Mouse (Mus musculus): ENCODE measurements around the gene Gm10037. TPM values are rescaled to one million over a fixed set of nuclear protein-coding genes. Genes with fewer than 3 reads are reported as not detected.

Gene Gm10037
- total and polyA plus RNA-seq, 2 experiments, result 0.37 to 0.92 TPM

DNA sequence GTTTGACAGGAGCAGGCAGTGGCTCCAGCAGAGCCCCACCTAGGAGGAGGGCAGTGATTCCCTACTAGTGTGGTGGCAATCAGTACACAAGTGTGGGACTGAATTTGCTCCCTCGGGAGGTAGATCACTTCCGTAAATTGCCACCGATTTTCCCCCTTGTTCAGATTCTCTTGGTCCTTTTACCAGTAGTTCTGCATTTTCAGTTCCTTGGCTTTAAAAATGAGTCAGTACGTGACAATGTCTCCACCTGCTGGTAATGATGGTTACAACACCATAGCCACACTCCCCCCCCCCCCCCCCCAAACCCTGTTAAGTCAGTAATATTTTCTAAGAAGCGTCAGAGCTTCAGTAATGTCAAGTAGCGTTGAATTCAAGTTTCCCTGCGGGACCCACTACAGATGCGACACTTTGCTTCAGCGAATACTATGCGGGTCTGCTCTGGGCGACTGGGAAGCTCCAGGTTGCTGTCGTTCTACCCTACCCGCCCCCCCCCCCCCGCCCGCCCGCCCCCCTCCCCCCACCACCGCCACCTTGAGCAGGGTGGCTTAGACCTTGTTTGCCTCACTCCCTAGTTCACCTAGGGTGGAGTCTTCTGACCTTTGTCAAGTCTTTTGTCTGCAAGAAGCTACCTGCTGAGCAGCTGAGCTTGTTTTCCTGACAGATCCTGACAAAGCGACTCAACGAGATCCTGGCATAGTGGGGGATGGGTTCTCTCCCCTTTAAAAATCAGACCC lies 13.4 kb downstream of the Gm10037 start:
- 1% methylated on average over 17 of the region's 19 CpGs for WGBS
- Histone ChIP-seq H3K9ac (ENCODE audit: low read depth, low read length) (peak overlapping the region; percentile 71), H3K79me2 (ENCODE audit: control insufficient read depth, insufficient read depth, low read length) (no peaks in the 10 kb centered on the region), H3K4me1 (ENCODE audit: control insufficient read depth, insufficient read depth, low read length) (peaks cover 2% of the 10 kb centered on the region; the same call in 1 of the 2 replicates), H3K4me3 (ENCODE audit: insufficient read depth, low read depth, low read length) (peak overlapping the region; percentile 54), H3K36me3 (ENCODE audit: control insufficient read depth, insufficient read depth, low read length) (no peaks in the 10 kb centered on the region), H3K27me3 (ENCODE audit: control insufficient read depth, insufficient read depth, low read length) (no peaks in the 10 kb centered on the region), H3K27ac (replicated peaks; ENCODE audit: insufficient read depth, low read depth, low read length) (no peak overlapping the region)
- TF ChIP-seq CTCF (IDR thresholded peaks at IDR 0.05; ENCODE audit: low read depth, low read length) (peak; percentile 35), POLR2A (IDR thresholded peaks at IDR 0.05; ENCODE audit: extremely low read depth, insufficient read depth, low read length) (no peak)
- peak; percentile 50 for DNase-seq (ENCODE audit: extremely low read depth, low read depth, low spot score)

DNA sequence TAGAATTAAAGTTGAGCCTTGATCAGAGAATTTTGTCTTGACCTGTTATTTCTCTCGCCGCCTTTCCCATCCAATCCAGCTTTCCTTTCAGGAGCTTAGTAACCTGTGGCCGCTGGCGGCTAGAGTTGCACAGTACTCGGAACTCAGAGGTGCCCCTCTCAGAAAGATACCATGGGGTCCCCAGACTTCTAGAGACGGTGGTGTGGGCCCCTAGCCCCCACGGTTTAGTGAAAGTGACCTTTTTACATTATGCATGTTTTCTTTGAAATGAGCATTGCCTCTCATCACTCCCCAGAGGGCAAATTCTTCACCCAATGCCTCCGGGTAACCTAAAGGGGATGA lies 13.9 kb downstream of the Gm10037 start:
- 24% methylated on average over 8 of the region's 8 CpGs for WGBS
- Histone ChIP-seq H3K27ac (replicated peaks; ENCODE audit: insufficient read depth, low read depth, low read length) (no peak overlapping the region), H3K4me3 (ENCODE audit: insufficient read depth, low read depth, low read length) (peak overlapping the region; percentile 54), H3K27me3 (ENCODE audit: control insufficient read depth, insufficient read depth, low read length) (no peaks in the 10 kb centered on the region), H3K4me1 (ENCODE audit: control insufficient read depth, insufficient read depth, low read length) (peaks cover 2% of the 10 kb centered on the region; the same call in 1 of the 2 replicates), H3K9ac (ENCODE audit: low read depth, low read length) (peak overlapping the region; percentile 24; the same call in 1 of the 2 replicates), H3K79me2 (ENCODE audit: control insufficient read depth, insufficient read depth, low read length) (no peaks in the 10 kb centered on the region), H3K36me3 (ENCODE audit: control insufficient read depth, insufficient read depth, low read length) (no peaks in the 10 kb centered on the region)
- no peak for TF ChIP-seq CTCF (IDR thresholded peaks at IDR 0.05; ENCODE audit: low read depth, low read length)
- no peak for TF ChIP-seq POLR2A (IDR thresholded peaks at IDR 0.05; ENCODE audit: extremely low read depth, insufficient read depth, low read length)
- DNase-seq (ENCODE audit: extremely low read depth, low read depth, low spot score), result no peak

DNA sequence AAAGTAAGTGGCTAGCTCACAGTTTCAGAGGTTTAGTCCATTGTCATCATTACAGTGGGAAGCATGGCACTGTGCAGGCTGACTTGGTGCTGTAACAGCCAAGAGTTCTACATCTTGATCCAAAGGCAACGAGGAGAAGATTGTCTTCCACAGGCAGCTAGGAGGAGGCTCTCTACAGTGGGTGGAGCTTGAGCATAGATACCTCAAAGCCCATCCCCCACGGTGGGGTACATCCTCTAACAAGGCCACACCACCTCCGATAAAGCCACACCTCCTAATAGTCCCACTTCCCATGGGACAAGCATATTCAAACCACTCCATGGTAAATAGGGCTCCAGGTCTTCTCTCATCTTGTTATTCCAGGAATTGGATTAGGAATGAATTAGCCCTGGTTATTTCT lies 19.5 kb downstream of the Gm10037 start:
- H3K36me3 ChIP-seq (ENCODE audit: control insufficient read depth, insufficient read depth, low read length), result no peaks in the 10 kb centered on the region
- H3K79me2 ChIP-seq (ENCODE audit: control insufficient read depth, insufficient read depth, low read length), result no peaks in the 10 kb centered on the region
- H3K27ac ChIP-seq (replicated peaks; ENCODE audit: insufficient read depth, low read depth, low read length), result no peak overlapping the region
- DNase-seq (ENCODE audit: extremely low read depth, low read depth, low spot score), result no peak
- 73% methylated on average over 3 of the region's 3 CpGs for WGBS
- no peaks in the 10 kb centered on the region for H3K4me1 ChIP-seq (ENCODE audit: control insufficient read depth, insufficient read depth, low read length)
- no peak overlapping the region for H3K4me3 ChIP-seq (ENCODE audit: insufficient read depth, low read depth, low read length)
- no peak for TF ChIP-seq POLR2A (IDR thresholded peaks at IDR 0.05; ENCODE audit: extremely low read depth, insufficient read depth, low read length)
- TF ChIP-seq CTCF (IDR thresholded peaks at IDR 0.05; ENCODE audit: low read depth, low read length), result no peak
- H3K27me3 ChIP-seq (ENCODE audit: control insufficient read depth, insufficient read depth, low read length), result no peaks in the 10 kb centered on the region
- H3K9ac ChIP-seq (ENCODE audit: low read depth, low read length), result no peak overlapping the region

DNA sequence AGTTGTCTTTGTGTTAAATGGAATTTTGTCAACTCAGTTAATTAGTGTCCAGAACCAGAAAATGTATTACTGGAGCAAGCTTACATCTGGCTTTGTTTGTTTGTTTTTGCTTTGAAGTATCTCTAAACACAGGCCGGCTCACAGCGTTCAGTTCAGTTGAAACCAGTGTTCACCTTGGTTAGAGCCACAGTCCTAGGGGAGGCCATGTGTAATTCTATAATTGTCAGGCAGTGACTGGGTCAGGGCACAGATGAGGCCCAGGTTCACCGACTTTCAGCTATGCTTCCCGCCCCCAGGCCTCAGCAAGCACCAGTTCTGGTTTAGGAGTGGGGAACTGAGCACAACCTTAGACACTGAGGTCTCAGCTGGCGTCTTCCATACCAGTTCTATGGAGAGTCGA lies 22.2 kb downstream of the Gm10037 start:
- 82% methylated on average over 6 of the region's 6 CpGs for WGBS
- no peak overlapping the region for H3K9ac ChIP-seq (ENCODE audit: low read depth, low read length)

GRCm38 (mm10) chr13:67853983-67854382 lies 23.1 kb downstream of the Gm10037 start:
- no peaks in the 10 kb centered on the region for H3K36me3 ChIP-seq (ENCODE audit: control insufficient read depth, insufficient read depth, low read length)
- H3K4me3 ChIP-seq (ENCODE audit: insufficient read depth, low read depth, low read length), result no peak overlapping the region
- H3K9ac ChIP-seq (ENCODE audit: low read depth, low read length), result no peak overlapping the region
- H3K79me2 ChIP-seq (ENCODE audit: control insufficient read depth, insufficient read depth, low read length), result no peaks in the 10 kb centered on the region
- no peaks in the 10 kb centered on the region for H3K27me3 ChIP-seq (ENCODE audit: control insufficient read depth, insufficient read depth, low read length)
- no peak overlapping the region for H3K27ac ChIP-seq (replicated peaks; ENCODE audit: insufficient read depth, low read depth, low read length)
- DNase-seq (ENCODE audit: extremely low read depth, low read depth, low spot score), result no peak
- H3K4me1 ChIP-seq (ENCODE audit: control insufficient read depth, insufficient read depth, low read length), result no peaks in the 10 kb centered on the region
- 83% methylated on average over 2 of the region's 2 CpGs for whole genome bisulfite sequencing
- no peak for TF ChIP-seq CTCF (IDR thresholded peaks at IDR 0.05; ENCODE audit: low read depth, low read length)
- TF ChIP-seq POLR2A (IDR thresholded peaks at IDR 0.05; ENCODE audit: extremely low read depth, insufficient read depth, low read length), result no peak

More for the DNA sequence above, 22.2 kb downstream of the Gm10037 start:
- Histone ChIP-seq H3K4me3 (ENCODE audit: insufficient read depth, low read depth, low read length) (no peak overlapping the region), H3K27me3 (ENCODE audit: control insufficient read depth, insufficient read depth, low read length) (no peaks in the 10 kb centered on the region), H3K27ac (replicated peaks; ENCODE audit: insufficient read depth, low read depth, low read length) (no peak overlapping the region), H3K79me2 (ENCODE audit: control insufficient read depth, insufficient read depth, low read length) (no peaks in the 10 kb centered on the region), H3K4me1 (ENCODE audit: control insufficient read depth, insufficient read depth, low read length) (no peaks in the 10 kb centered on the region), H3K36me3 (ENCODE audit: control insufficient read depth, insufficient read depth, low read length) (no peaks in the 10 kb centered on the region)
- DNase-seq (ENCODE audit: extremely low read depth, low read depth, low spot score), result no peak
- no peak for TF ChIP-seq CTCF (IDR thresholded peaks at IDR 0.05; ENCODE audit: low read depth, low read length)
- TF ChIP-seq POLR2A (IDR thresholded peaks at IDR 0.05; ENCODE audit: extremely low read depth, insufficient read depth, low read length), result no peak

GRCm38 (mm10) chr13:67857317-67857716 lies 26.4 kb downstream of the Gm10037 start:
- no peaks in the 10 kb centered on the region for H3K79me2 ChIP-seq (ENCODE audit: control insufficient read depth, insufficient read depth, low read length)
- no peak for DNase-seq (ENCODE audit: extremely low read depth, low read depth, low spot score)
- no peak overlapping the region for H3K27ac ChIP-seq (replicated peaks; ENCODE audit: insufficient read depth, low read depth, low read length)
- no peaks in the 10 kb centered on the region for H3K36me3 ChIP-seq (ENCODE audit: control insufficient read depth, insufficient read depth, low read length)
- TF ChIP-seq POLR2A (IDR thresholded peaks at IDR 0.05; ENCODE audit: extremely low read depth, insufficient read depth, low read length) (no peak), CTCF (IDR thresholded peaks at IDR 0.05; ENCODE audit: low read depth, low read length) (no peak)
- H3K27me3 ChIP-seq (ENCODE audit: control insufficient read depth, insufficient read depth, low read length), result no peaks in the 10 kb centered on the region
- H3K4me3 ChIP-seq (ENCODE audit: insufficient read depth, low read depth, low read length), result no peak overlapping the region
- 32% methylated on average over 1 of the region's 1 CpGs for WGBS
- no peak overlapping the region for H3K9ac ChIP-seq (ENCODE audit: low read depth, low read length)
- no peaks in the 10 kb centered on the region for H3K4me1 ChIP-seq (ENCODE audit: control insufficient read depth, insufficient read depth, low read length)
